Mouse (Mus musculus): Measurements from ENCODE around the gene A4galt. TPM values are rescaled to one million over a fixed set of nuclear protein-coding genes. Genes with fewer than 3 reads are reported as not detected.

A4galt gene
- total and polyA plus RNA-seq, 3 experiments: 11.2 to 23.6 (median 15.9) TPM

GRCm38 (mm10) chr15:83256491-83256890 lies 4.9 kb upstream of the A4galt start:
- Histone ChIP-seq H3K9me3 (replicated peaks; ENCODE audit: low read length) (peaks cover 7% of the 10 kb centered on the region), H3K9ac (ENCODE audit: insufficient read depth, low read depth) (no peak overlapping the region), H3K4me2 (ENCODE audit: insufficient read depth, low read depth, poor library complexity, severe bottlenecking) (no peak overlapping the region), H3K4me3 (replicated peaks in 1 of 3; ENCODE audit: low read depth in 2 of 3, low read length in 2 of 3, poor library complexity in 1 of 3) (no peak overlapping the region), H3K79me2 (replicated peaks; ENCODE audit: control insufficient read depth, extremely low read depth, insufficient read depth, poor library complexity, severe bottlenecking) (no peaks in the 10 kb centered on the region), H3K36me3 (replicated peaks in 1 of 2; ENCODE audit: control insufficient read depth in 1 of 2, insufficient read depth in 1 of 2, low read length in 1 of 2) (no peaks in the 10 kb centered on the region), H3K27me3 (replicated peaks) (no peaks in the 10 kb centered on the region), H3K27ac (ENCODE audit: insufficient read depth, low read depth) (no peak overlapping the region), H3K4me1 (ENCODE audit: control insufficient read depth in 1 of 2, insufficient read depth in 2 of 2) (peaks cover 5 to 23% of the 10 kb centered on the region in 2 experiments; a peak in 3 of 4 replicates)
- no peak for TF ChIP-seq UBTF (IDR thresholded peaks at IDR 0.05; ENCODE audit: low read depth, low read length)
- no peak for TF ChIP-seq RCOR1 (conservative IDR thresholded peaks at IDR 0.05; ENCODE audit: low read depth, low read length)
- peak; percentile 32; the same call in 1 of the 2 replicates for TF ChIP-seq ELF1 (IDR thresholded peaks at IDR 0.05; ENCODE audit: low read depth, low read length)
- in situ Hi-C loops (cut with MboI; ENCODE audit: low pct_ligation_motif_present, low pct_unique_long_range_greater_than_20kb, low sequenced_read_pairs) (no loop called here), dilution Hi-C loops (cut with MboI; ENCODE audit: extremely low pct_ligation_motif_present, extremely low pct_unique_long_range_greater_than_20kb, low sequenced_read_pairs) (no loop called here)
- no peak for DNase-seq (ENCODE audit: extremely low read depth)

- in situ Hi-C loops (cut with MboI; ENCODE audit: low pct_ligation_motif_present, low pct_unique_long_range_greater_than_20kb, low sequenced_read_pairs) (no loop called here), dilution Hi-C loops (cut with MboI; ENCODE audit: extremely low pct_ligation_motif_present, extremely low pct_unique_long_range_greater_than_20kb, low sequenced_read_pairs) (no loop called here)
- no peaks in the 10 kb centered on the region for H3K36me3 ChIP-seq (replicated peaks in 1 of 2; ENCODE audit: control insufficient read depth in 1 of 2, insufficient read depth in 1 of 2, low read length in 1 of 2)
- H3K9me3 ChIP-seq (replicated peaks; ENCODE audit: low read length): peaks cover 10% of the 10 kb centered on the region
- no peak overlapping the region for H3K4me3 ChIP-seq (replicated peaks in 1 of 3; ENCODE audit: low read depth in 2 of 3, low read length in 2 of 3, poor library complexity in 1 of 3)
- DNase-seq (ENCODE audit: extremely low read depth): no peak
- no peaks in the 10 kb centered on the region for H3K27me3 ChIP-seq (replicated peaks)
- TF ChIP-seq BHLHE40 (IDR thresholded peaks at IDR 0.05; ENCODE audit: low read depth, low read length) (no peak), MAZ (IDR thresholded peaks at IDR 0.05; ENCODE audit: low read depth, low read length) (no peak), NRF1 (IDR thresholded peaks at IDR 0.05; ENCODE audit: low read depth, low read length) (no peak), ELF1 (IDR thresholded peaks at IDR 0.05; ENCODE audit: low read depth, low read length) (no peak), JUN (IDR thresholded peaks at IDR 0.05; ENCODE audit: insufficient read depth, low read depth, low read length) (no peak), ZC3H11A (IDR thresholded peaks at IDR 0.05; ENCODE audit: low read depth, low read length) (no peak)
- H3K4me2 ChIP-seq (ENCODE audit: insufficient read depth, low read depth, poor library complexity, severe bottlenecking): no peak overlapping the region
- peaks cover 5 to 23% of the 10 kb centered on the region in 2 experiments; a peak in 3 of 4 replicates for H3K4me1 ChIP-seq (ENCODE audit: control insufficient read depth in 1 of 2, insufficient read depth in 2 of 2)
- H3K27ac ChIP-seq (ENCODE audit: insufficient read depth, low read depth): no peak overlapping the region
- no peaks in the 10 kb centered on the region for H3K79me2 ChIP-seq (replicated peaks; ENCODE audit: control insufficient read depth, extremely low read depth, insufficient read depth, poor library complexity, severe bottlenecking)
- H3K9ac ChIP-seq (ENCODE audit: insufficient read depth, low read depth): no peak overlapping the region
Measured at GRCm38 (mm10) chr15:83255944-83256343, 4.4 kb upstream of the A4galt start.

- peak; percentile 31 to 49; a peak in 3 of 4 replicates for TF ChIP-seq CTCF (conservative IDR thresholded peaks at IDR 0.05 in 1 of 2, IDR thresholded peaks at IDR 0.05 in 1 of 2; ENCODE audit: low read depth in 2 of 2, low read length in 2 of 2)
- peak; percentile 29; the same call in 1 of the 2 replicates for TF ChIP-seq SMC3 (IDR thresholded peaks at IDR 0.05; ENCODE audit: low read depth, low read length)
- TF ChIP-seq ELF1 (IDR thresholded peaks at IDR 0.05; ENCODE audit: low read depth, low read length): no peak
- no peak for TF ChIP-seq CHD2 (IDR thresholded peaks at IDR 0.05; ENCODE audit: low read length)
- no peak for TF ChIP-seq GABPA (IDR thresholded peaks at IDR 0.05; ENCODE audit: insufficient replicate concordance, low read depth, low read length)
- peak; percentile 20; the same call in 1 of the 2 replicates for TF ChIP-seq RAD21 (IDR thresholded peaks at IDR 0.05; ENCODE audit: low read depth, low read length)
- TF ChIP-seq MAFK (IDR thresholded peaks at IDR 0.05; ENCODE audit: insufficient replicate concordance, low read length): peak; percentile 83
- TF ChIP-seq POLR2AphosphoS2 (IDR thresholded peaks at IDR 0.05; ENCODE audit: low read depth, low read length): no peak
- TF ChIP-seq KAT2A (IDR thresholded peaks at IDR 0.05; ENCODE audit: insufficient replicate concordance, low read length): no peak
- H3K9ac ChIP-seq (ENCODE audit: insufficient read depth, low read depth): no peak overlapping the region
- H3K36me3 ChIP-seq (replicated peaks in 1 of 2; ENCODE audit: control insufficient read depth in 1 of 2, insufficient read depth in 1 of 2, low read length in 1 of 2): no peaks in the 10 kb centered on the region
- in situ Hi-C loops (cut with MboI; ENCODE audit: low pct_ligation_motif_present, low pct_unique_long_range_greater_than_20kb, low sequenced_read_pairs): no loop called here
- H3K4me3 ChIP-seq (replicated peaks in 1 of 3; ENCODE audit: low read depth in 2 of 3, low read length in 2 of 3, poor library complexity in 1 of 3): no peak overlapping the region
- H3K27me3 ChIP-seq (replicated peaks): no peaks in the 10 kb centered on the region
- dilution Hi-C loops (cut with MboI; ENCODE audit: extremely low pct_ligation_motif_present, extremely low pct_unique_long_range_greater_than_20kb, low sequenced_read_pairs): no loop called here
- H3K9me3 ChIP-seq (replicated peaks; ENCODE audit: low read length): peaks cover 11% of the 10 kb centered on the region
- H3K4me2 ChIP-seq (ENCODE audit: insufficient read depth, low read depth, poor library complexity, severe bottlenecking): no peak overlapping the region
- H3K79me2 ChIP-seq (replicated peaks; ENCODE audit: control insufficient read depth, extremely low read depth, insufficient read depth, poor library complexity, severe bottlenecking): 0 out of 2 replicates have a peak, but pooled peaks cover 4% of the 10 kb centered on the region
- H3K4me1 ChIP-seq (ENCODE audit: control insufficient read depth in 1 of 2, insufficient read depth in 2 of 2): peaks cover 5 to 23% of the 10 kb centered on the region in 2 experiments; a peak in 3 of 4 replicates
- no peak overlapping the region for H3K27ac ChIP-seq (ENCODE audit: insufficient read depth, low read depth)
- DNase-seq (ENCODE audit: extremely low read depth): no peak
Measured at GRCm38 (mm10) chr15:83255191-83255782, 3.7 kb upstream of the A4galt start.

Measured in CH12.LX (cell line).